Mouse (Mus musculus) thymus, postnatal 0 days (tissue): ENCODE data around the gene Cdk15. TPM values are rescaled to one million over a fixed set of nuclear protein-coding genes. Genes with fewer than 3 reads are reported as not detected.

Source experiments
- DNase-seq: peaks from one replicate; pipeline ENCODE4 v3.0.0-alpha.2; 2015; ENCODE audit warnings: low spot score
- polyA plus RNA-seq: library from polyadenylated mRNA; unstranded; fragments of >200 nt; fragmentation: Nextera tagmentation; extraction: Ambion mirVana; gene quantifications from 2 replicates; pipeline ENCODE4 v1.2.1, GENCODE M21; 2015

Gene Cdk15
- polyA plus RNA-seq, 1 experiment from 2014 or later, result 4.4 TPM

GRCm38 (mm10) chr1:59370355-59370950, 113.7 kb downstream of the Cdk15 start:
- DNase-seq, result no peak

GRCm38 (mm10) chr1:59376021-59376548, 119.4 kb downstream of the Cdk15 start:
- DNase-seq, result no peak

GRCm38 (mm10) chr1:59376557-59376956, 119.9 kb downstream of the Cdk15 start:
- DNase-seq, result no peak

GRCm38 (mm10) chr1:59377312-59377711, 120.6 kb downstream of the Cdk15 start:
- no peak for DNase-seq

GRCm38 (mm10) chr1:59380926-59381325, 124.2 kb downstream of the Cdk15 start:
- no peak for DNase-seq

- no peak for DNase-seq
Observed at GRCm38 (mm10) chr1:59381483-59381882, 124.8 kb downstream of the Cdk15 start.

- no peak for DNase-seq
Observed at GRCm38 (mm10) chr1:59382516-59382915, 125.8 kb downstream of the Cdk15 start.

GRCm38 (mm10) chr1:59383049-59383610, 126.4 kb downstream of the Cdk15 start:
- no peak for DNase-seq

- DNase-seq, result no peak
Observed at GRCm38 (mm10) chr1:59384400-59384799, 127.7 kb downstream of the Cdk15 start.

GRCm38 (mm10) chr1:59385641-59386040, 128.9 kb downstream of the Cdk15 start:
- DNase-seq, result no peak

- no peak for DNase-seq
Observed at GRCm38 (mm10) chr1:59387542-59388314, 131.0 kb downstream of the Cdk15 start.

GRCm38 (mm10) chr1:59389181-59389580, 132.5 kb downstream of the Cdk15 start:
- no peak for DNase-seq

- no peak for DNase-seq
Observed at GRCm38 (mm10) chr1:59391736-59392135, 135.0 kb downstream of the Cdk15 start.

- DNase-seq, result no peak
Observed at GRCm38 (mm10) chr1:59394072-59394471, 137.4 kb downstream of the Cdk15 start.

GRCm38 (mm10) chr1:59394616-59395015, 137.9 kb downstream of the Cdk15 start:
- no peak for DNase-seq

GRCm38 (mm10) chr1:59395992-59396391, 139.3 kb downstream of the Cdk15 start:
- no peak for DNase-seq

GRCm38 (mm10) chr1:59399554-59400325, 143.0 kb downstream of the Cdk15 start:
- no peak for DNase-seq

GRCm38 (mm10) chr1:59401253-59401652, 144.5 kb downstream of the Cdk15 start:
- no peak for DNase-seq
